Comparison of ENCODE assay signal across 4 mouse cellular contexts in genomic region chr15:10105211-10105976, GRCm38 (mm10).
DNase-seq lines count a peak whose midpoint lies in the region; TF ChIP-seq lines count a peak whose summit lies in the region.
"Not testable (repeated sequence)": the region's sequence is repeated elsewhere in the genome, so short reads cannot be mapped to it uniquely, and the experiment has no call there.

No protein-coding gene starts in this region.

- not testable (repeated sequence) for H3K4me3 ChIP-seq in ES-Bruce4 (ENCODE audit: low read depth, low read length); ES-E14 (ENCODE audit: insufficient read depth in 1 of 2, low read depth in 1 of 2, low read length in 2 of 2, poor library complexity in 1 of 2, severe bottlenecking in 1 of 2); kidney, adult 2 months (ENCODE audit: insufficient read depth, low read depth, low read length)

- DNase-seq in ES-E14 (ENCODE audit: low read depth, low spot score) = peak; percentile 56
- DNase-seq in WW6 (ENCODE audit: low read depth, low spot score) = peak; percentile 24
- DNase-seq in kidney, adult 2 months = peak; percentile 34

- peak overlapping the region; percentile 31; the same call in 1 of the 2 replicates for H3K27ac ChIP-seq in ES-Bruce4 (ENCODE audit: insufficient read depth, low read length)
- peak overlapping the region; percentile 75; the same call in 1 of the 2 replicates for H3K27ac ChIP-seq in ES-E14 (ENCODE audit: insufficient read depth, low read depth, low read length, poor library complexity, severe bottlenecking)
- not testable (repeated sequence) for H3K27ac ChIP-seq in kidney, adult 2 months (ENCODE audit: insufficient read depth, low read depth, low read length)

- H3K4me1 ChIP-seq in ES-Bruce4 (ENCODE audit: control insufficient read depth, insufficient read depth, low read length); ES-E14 (ENCODE audit: control insufficient read depth in 2 of 2, insufficient read depth in 2 of 2, low read length in 2 of 2, poor library complexity in 1 of 2); kidney, adult 2 months (ENCODE audit: control insufficient read depth, insufficient read depth, low read length): not testable (repeated sequence)

- in situ Hi-C loops in ES-E14 (cut with MboI; ENCODE audit: low sequenced_read_pairs in 2 of 2, unreplicated experiment in 2 of 2) = not testable (repeated sequence)

- H3K9me3 ChIP-seq in ES-Bruce4 (replicated peaks; ENCODE audit: control insufficient read depth, insufficient read depth, low read length, poor library complexity, severe bottlenecking); ES-E14 (ENCODE audit: control insufficient read depth, insufficient read depth, low read depth, low read length): not testable (repeated sequence)

- not testable (repeated sequence) for TF ChIP-seq CTCF in ES-Bruce4 (IDR thresholded peaks at IDR 0.05; ENCODE audit: low read depth, low read length); kidney, adult 2 months (conservative IDR thresholded peaks at IDR 0.05; ENCODE audit: insufficient read depth, insufficient read length, low read depth, low read length)

- H3K27me3 ChIP-seq in ES-Bruce4 (ENCODE audit: control insufficient read depth, insufficient read depth, low read length, poor library complexity, severe bottlenecking); kidney, adult 2 months (replicated peaks; ENCODE audit: control insufficient read depth, insufficient read depth, low read length): not testable (repeated sequence)

- H3K36me3 ChIP-seq in ES-Bruce4 (ENCODE audit: control insufficient read depth, insufficient read depth, low read length, poor library complexity, severe bottlenecking); ES-E14 (ENCODE audit: control insufficient read depth, insufficient read depth, low read length, poor library complexity, severe bottlenecking); kidney, adult 2 months (ENCODE audit: control insufficient read depth, insufficient read depth, low read length): not testable (repeated sequence)

- WGBS in kidney, adult 2 months = 54% methylated on average over 11 of the region's 11 CpGs

- H3K9ac ChIP-seq in ES-Bruce4 (ENCODE audit: low read depth, poor library complexity, severe bottlenecking); ES-E14 (ENCODE audit: insufficient read depth, low read depth, low read length, poor library complexity, severe bottlenecking): not testable (repeated sequence)

- TF ChIP-seq POLR2A in ES-Bruce4 (IDR thresholded peaks at IDR 0.05; ENCODE audit: insufficient read depth, low read length); kidney, adult 2 months (IDR thresholded peaks at IDR 0.05; ENCODE audit: low read depth, low read length): not testable (repeated sequence)

- not testable (repeated sequence) for TF ChIP-seq EP300 in ES-Bruce4 (IDR thresholded peaks at IDR 0.05; ENCODE audit: insufficient read depth, low read depth, low read length)
